Mouse (Mus musculus) fat pad, adult 2 months (tissue): ENCODE measurements around the gene Zfp950.

Experiments
- DNase-seq: peaks from one replicate; pipeline ENCODE4 v3.0.0-alpha.2; 2011; ENCODE audit warnings: low read depth, low spot score; ENCODE audit errors: extremely low read depth

Gene Zfp950

GRCm38 (mm10) chr19:61057581-61057980 is 83.1 kb downstream of the Zfp950 start:
- no peak for DNase-seq

- DNase-seq, result no peak
Observed at GRCm38 (mm10) chr19:61056783-61057410, 83.7 kb downstream of the Zfp950 start.

- peak; percentile 54 for DNase-seq
Observed at GRCm38 (mm10) chr19:61052786-61053185, 87.9 kb downstream of the Zfp950 start.

- DNase-seq, result no peak
Observed at GRCm38 (mm10) chr19:61052008-61052407, 88.6 kb downstream of the Zfp950 start.

- peak; percentile 18 for DNase-seq
Observed at GRCm38 (mm10) chr19:61051151-61051550, 89.5 kb downstream of the Zfp950 start.

GRCm38 (mm10) chr19:61049413-61049812 is 91.2 kb downstream of the Zfp950 start:
- DNase-seq, result no peak

- peak; percentile 74 for DNase-seq
Observed at GRCm38 (mm10) chr19:61048646-61049045, 92.0 kb downstream of the Zfp950 start.

GRCm38 (mm10) chr19:61039151-61039550 is 101.5 kb downstream of the Zfp950 start:
- DNase-seq, result no peak

- DNase-seq, result no peak
Observed at GRCm38 (mm10) chr19:61031570-61031969, 109.1 kb downstream of the Zfp950 start.

GRCm38 (mm10) chr19:61021939-61022566 is 118.6 kb downstream of the Zfp950 start:
- DNase-seq, result no peak

GRCm38 (mm10) chr19:61021502-61021901 is 119.1 kb downstream of the Zfp950 start:
- DNase-seq, result no peak

GRCm38 (mm10) chr19:61017477-61018266 is 123.0 kb downstream of the Zfp950 start:
- DNase-seq, result peak; percentile 45

- DNase-seq, result no peak
Observed at GRCm38 (mm10) chr19:61009266-61009665, 131.4 kb downstream of the Zfp950 start.
